Mouse (Mus musculus) spleen, postnatal 36 days (tissue): ENCODE results near the gene Sptb.

Experiments
- DNase-seq, 2 experiments: peaks; one replicate each; pipeline ENCODE4 v3.0.0; 2022; ENCODE audit warnings: low spot score in 2 of 2, mixed read lengths in 1 of 2

Sptb gene

DNA sequence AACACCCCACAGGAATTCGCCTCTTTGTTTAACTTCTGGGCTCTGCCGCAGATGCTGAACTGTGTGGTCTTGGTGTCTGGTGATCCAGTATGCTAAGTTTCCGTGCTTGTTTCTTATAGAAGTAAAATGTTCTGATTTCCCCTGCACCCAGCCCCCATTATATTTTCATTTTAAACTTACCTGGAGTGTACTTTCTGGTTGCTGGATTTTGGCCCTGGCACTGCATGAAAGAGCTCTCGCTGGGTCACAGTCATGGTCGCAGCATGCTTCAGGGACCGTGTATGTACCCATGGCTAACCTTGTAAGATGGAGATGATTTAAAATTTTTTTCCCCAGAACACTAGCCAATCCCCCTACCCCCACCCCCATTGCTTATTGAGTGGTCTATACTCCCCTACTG lies 168.5 kb downstream of the Sptb start:
- no peak for DNase-seq

DNA sequence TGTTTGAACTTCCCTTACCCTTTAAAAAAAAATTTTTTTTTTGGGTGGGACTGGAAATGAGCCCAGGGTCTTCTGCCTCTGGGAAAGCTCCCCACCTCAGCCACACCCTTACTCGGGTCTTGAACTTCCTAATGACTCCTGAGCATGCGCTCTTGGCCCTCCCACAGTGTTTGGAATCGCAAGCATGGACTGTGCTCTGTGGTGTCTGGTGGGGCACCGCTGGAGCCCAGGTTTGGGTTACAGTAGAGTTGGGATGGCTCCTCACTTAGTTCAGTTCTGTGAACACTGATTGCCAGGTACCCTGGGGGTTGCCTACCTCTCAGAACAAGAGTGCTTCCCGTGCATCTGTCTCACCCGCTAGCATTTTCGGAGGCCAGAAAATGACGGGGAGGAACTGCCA lies 168.9 kb downstream of the Sptb start:
- no peak for DNase-seq

GRCm38 (mm10) chr12:76540701-76541221 lies 169.6 kb downstream of the Sptb start:
- DNase-seq = no peak

DNA sequence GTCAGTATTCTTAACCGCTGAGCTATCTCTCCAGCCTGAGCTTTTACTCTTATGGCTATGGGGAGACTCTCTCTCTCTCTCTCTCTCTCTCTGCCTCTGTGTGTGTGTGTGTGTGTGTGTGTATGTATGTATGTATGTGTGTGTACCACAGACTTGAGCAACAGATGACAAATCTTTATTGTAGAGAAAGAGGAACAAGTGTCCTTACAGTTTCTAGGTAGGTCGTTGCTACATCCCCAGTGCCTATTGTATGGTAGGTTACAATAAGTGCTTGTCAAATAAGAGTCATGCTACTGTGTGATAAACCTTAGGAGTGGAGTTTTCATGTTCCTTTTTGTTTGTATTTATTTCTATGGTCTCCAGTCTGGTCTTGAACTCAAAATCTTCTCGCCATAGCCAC lies 170.2 kb downstream of the Sptb start:
- no peak for DNase-seq

- DNase-seq = peak; percentile 87 to 89
Measured at GRCm38 (mm10) chr12:76537434-76537833, 172.9 kb downstream of the Sptb start.

- no peak for DNase-seq
Measured at GRCm38 (mm10) chr12:76536591-76537153, 173.7 kb downstream of the Sptb start.

DNA sequence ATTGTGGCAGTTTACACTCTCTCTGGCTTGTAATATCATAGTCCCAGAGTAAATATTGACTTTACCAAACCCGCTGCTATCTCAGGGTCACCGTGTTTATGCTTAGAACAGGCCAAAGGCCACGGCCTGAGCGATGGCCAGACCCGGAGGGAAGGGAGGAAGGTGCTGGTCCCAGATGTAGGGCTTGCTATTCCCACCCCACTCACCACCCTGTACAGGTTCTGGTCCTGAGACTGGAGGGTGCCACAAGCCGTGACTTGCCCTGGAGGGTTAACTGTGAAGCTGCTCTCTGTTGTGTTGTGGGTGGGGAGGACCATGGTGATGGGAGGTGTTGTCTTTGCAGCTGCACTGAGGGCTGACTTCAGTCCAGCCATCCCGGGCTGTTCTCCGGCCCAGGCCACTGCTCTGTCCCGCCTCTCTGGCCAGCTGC lies 174.9 kb downstream of the Sptb start:
- no peak for DNase-seq

- DNase-seq = no peak
Measured at GRCm38 (mm10) chr12:76534641-76535283, 175.6 kb downstream of the Sptb start.

GRCm38 (mm10) chr12:76534233-76534632 lies 176.1 kb downstream of the Sptb start:
- peak; percentile 42 to 61 for DNase-seq

DNA sequence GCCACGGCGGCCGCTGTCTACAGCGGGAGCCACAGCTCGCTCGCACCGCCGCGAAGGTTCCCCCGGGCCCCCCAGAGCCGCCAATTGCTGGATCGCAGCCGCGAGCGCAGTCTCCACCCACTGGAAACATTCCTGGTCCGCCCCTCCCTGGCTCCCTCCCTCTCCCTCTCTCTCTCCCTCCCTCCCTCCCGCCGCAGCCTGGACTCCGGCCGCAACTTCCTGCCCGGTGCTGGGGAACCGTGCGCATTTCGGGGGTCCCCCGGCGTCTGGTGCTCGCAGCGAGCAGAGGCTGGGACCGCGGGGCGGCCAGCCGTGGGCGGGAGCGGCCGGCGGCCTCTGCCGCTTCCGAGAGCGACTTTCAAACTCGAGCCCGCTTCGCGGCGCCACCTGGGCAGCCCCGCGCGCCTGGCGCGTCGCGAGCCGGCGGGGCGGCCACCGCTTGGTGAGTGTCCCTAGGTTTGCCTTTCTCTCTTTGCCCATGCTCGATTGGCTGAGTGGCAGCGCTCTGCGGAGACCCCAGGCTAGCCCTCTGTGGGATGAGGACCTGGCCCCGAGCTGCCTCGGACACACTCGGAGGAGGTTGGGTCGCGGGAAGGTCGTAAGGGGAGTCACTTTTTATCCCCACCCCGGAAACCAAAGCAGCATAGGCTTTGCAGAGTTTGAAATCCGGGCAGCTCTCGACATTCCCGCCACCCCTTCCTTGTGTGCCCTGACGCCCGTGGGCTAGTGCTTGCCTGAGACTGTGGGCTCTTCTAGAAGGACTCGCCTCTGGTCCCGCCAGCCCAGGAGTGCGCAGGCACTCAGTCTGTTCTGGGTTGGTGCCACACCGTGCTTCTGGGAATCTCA lies 176.7 kb downstream of the Sptb start:
- peak; percentile 59 to 66 for DNase-seq

- no peak for DNase-seq
Measured at GRCm38 (mm10) chr12:76532926-76533376, 177.4 kb downstream of the Sptb start.

DNA sequence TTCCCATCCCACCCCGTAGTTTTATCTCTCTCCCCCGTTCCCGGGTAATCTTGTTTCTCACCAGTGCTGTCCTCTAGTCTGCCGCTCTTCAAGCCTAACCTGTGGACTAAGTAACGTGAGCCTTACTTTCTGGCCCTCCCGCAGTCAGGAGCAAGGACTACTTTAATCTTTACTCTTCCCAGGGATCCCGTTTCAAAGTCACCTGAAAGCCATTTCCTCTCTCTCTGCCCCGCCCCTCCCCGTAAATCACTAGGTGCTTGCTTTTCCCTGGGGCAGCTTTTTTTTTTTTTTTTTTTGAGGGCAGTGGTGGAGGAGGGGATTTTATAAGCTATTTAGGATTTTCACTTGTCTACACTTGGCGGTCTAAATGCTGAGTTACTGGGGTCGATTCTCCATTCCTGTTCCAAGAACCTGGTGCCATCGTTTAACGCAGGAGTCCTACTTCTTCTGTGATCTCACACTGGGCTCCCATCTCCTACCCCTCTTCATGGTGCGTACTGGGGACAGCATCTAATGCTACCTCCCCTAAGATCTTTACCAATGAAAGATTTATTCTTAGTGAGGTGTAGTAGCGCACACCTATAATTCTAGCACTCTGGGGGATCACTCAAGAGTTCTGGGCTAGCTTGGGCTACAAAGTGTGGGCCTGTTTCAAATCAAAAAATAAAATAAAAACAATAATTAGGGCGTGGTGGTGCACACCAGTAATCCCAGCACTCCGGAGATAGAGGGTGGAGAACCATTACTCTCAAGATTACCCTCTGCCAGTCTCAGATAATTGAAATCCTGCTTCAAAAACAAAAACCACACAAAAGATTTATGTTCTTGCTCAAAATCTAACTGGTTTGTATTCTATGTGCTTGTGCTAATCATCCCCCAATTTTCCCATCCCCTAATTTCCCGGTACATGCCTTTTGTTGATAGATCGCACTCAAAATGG lies 178.1 kb downstream of the Sptb start:
- no peak for DNase-seq

- no peak for DNase-seq
Measured at GRCm38 (mm10) chr12:76530580-76531139, 179.7 kb downstream of the Sptb start, which contains the start of gene Plekhg3. Plekhg3 (plus strand) TSS chr12:76530891.
